Mouse (Mus musculus) heart, postnatal 0 days (tissue): ENCODE measurements around the gene Sept12.

Experiments used
- CTCF ChIP-seq: IDR thresholded peaks from 2 replicates; pipeline ENCODE4 v1.5.1; 2016; ENCODE audit warnings: antibody characterized with exemption, control low read depth, low read depth
- EP300 ChIP-seq: IDR thresholded peaks from 2 replicates; pipeline ENCODE4 v1.6.1; 2016; ENCODE audit warnings: antibody characterized with exemption, low read depth

- TF ChIP-seq CTCF = no peak
- TF ChIP-seq EP300 = no peak
Measured at GRCm38 (mm10) chr16:5000611-5001010, 3.0 kb upstream of the Sept12 start.
